Mouse (Mus musculus) stomach, embryonic 14.5 days (tissue): ENCODE measurements around the gene Hspa1b. TPM values are rescaled to one million over a fixed set of nuclear protein-coding genes. Genes with fewer than 3 reads are reported as not detected.
"Not testable (repeated sequence)": the region's sequence is repeated elsewhere in the genome, so short reads cannot be mapped to it uniquely, and the experiment has no call there.

Experiments used
- ATAC-seq: fragments of 200-750 bp; cut with Nextera tagmentation; 2 replicates; pipeline ENCODE4 v1.8.0; 2017; ENCODE audit warnings: low read depth, moderate TSS enrichment; ENCODE audit not compliant: insufficient number of reproducible peaks, insufficient read depth, low FRiP score
- H3K27ac ChIP-seq: fragments of 300-500 bp; sonication (generic); 2 replicates; pipeline ENCODE4 v1.5.1; 2014; ENCODE audit warnings: mild to moderate bottlenecking, low read length, moderate library complexity, mixed read lengths
- H3K27me3 ChIP-seq: fragments of 300-500 bp; sonication (generic); 2 replicates; pipeline ENCODE4 v1.6.1; 2014; ENCODE audit warnings: low read length, control low read depth, mixed read lengths; ENCODE audit not compliant: control insufficient read depth, insufficient read depth
- H3K36me3 ChIP-seq: fragments of 300-500 bp; sonication (generic); 2 replicates; pipeline ENCODE4 v1.6.1; 2014; ENCODE audit warnings: mild to moderate bottlenecking, control low read depth, low read length, moderate library complexity, mixed read lengths; ENCODE audit not compliant: control insufficient read depth, insufficient read depth
- H3K4me1 ChIP-seq: fragments of 300-500 bp; sonication (generic); 2 replicates; pipeline ENCODE4 v1.6.1; 2014; ENCODE audit warnings: low read length, control low read depth, mixed read lengths; ENCODE audit not compliant: control insufficient read depth, insufficient read depth
- H3K4me2 ChIP-seq: fragments of 300-500 bp; sonication (generic); replicated peaks from 2 replicates; pipeline ENCODE4 v1.6.1; 2014; ENCODE audit warnings: low read depth, low read length, control low read depth
- H3K4me3 ChIP-seq: fragments of 300-500 bp; sonication (generic); 2 replicates; pipeline ENCODE4 v1.5.1; 2014; ENCODE audit warnings: low read depth, low read length, control low read depth
- H3K9ac ChIP-seq: fragments of 300-500 bp; sonication (generic); replicated peaks from 2 replicates; pipeline ENCODE4 v1.6.1; 2014; ENCODE audit warnings: low read depth, mild to moderate bottlenecking, control low read depth, low read length, moderate library complexity, mixed read lengths
- H3K9me3 ChIP-seq: fragments of 300-500 bp; sonication (generic); 2 replicates; pipeline ENCODE4 v1.6.1; 2016; ENCODE audit warnings: low read depth, low read length, control low read depth; ENCODE audit not compliant: control insufficient read depth
- WGBS: fragments of 180-500 bp; shearing (Covaris S2); extraction: QIAGEN DNeasy Blood & Tissue Kit; methylation state at CpG from one replicate; pipeline ENCODE4 v1.1.7; 2014; 5-methylcytosine and 5-hydroxymethylcytosine counted together
- polyA plus RNA-seq: library from polyadenylated mRNA; unstranded; fragments of >200 nt; fragmentation: Nextera tagmentation; extraction: Ambion mirVana; gene quantifications from 2 replicates; pipeline ENCODE4 v1.2.1, GENCODE M21; 2014

Hspa1b gene
- polyA plus RNA-seq, 1 experiment from 2014 or later = 0.54 TPM

DNA sequence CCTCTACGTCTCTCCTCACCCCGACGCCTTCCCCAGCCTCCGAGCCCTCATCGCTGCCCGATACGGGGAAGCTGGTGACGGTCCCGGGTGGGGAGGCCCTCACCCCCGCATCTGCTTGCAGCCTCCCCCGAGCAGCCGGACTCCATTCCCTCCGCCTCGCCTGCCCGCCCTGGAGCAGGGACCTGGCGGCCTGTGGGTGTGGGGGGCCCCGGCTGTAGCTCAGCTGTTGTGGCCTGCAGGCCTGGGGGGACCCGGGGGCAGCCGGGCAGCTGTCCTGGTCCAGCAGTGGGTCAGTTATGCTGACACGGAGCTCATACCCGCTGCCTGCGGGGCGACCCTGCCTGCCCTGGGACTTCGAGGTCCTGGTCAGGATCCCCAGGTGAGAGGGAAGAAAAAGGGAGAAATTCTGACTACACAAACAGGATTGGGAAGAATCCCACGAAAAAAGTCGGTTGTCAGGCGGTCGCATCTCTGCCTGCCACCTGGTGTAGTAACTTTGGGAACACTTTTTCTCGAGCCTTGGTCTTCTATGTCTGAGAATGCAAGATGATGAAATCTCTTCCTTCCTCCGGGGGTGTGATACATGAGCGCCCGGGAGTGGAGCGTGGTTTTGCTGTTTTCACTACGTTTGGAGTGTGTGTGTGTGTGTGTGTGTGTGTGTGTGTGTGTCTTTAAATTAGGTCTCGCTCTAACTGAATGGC lies 42.6 kb upstream of the Hspa1b start:
- peak overlapping the region; percentile 93 for H3K9ac ChIP-seq
- 1% methylated on average over 35 of the region's 35 CpGs for WGBS
- H3K9me3 ChIP-seq = no peaks in the 10 kb centered on the region
- H3K4me1 ChIP-seq = peaks cover 22% of the 10 kb centered on the region
- H3K4me2 ChIP-seq = peak overlapping the region; percentile 97
- peak; percentile 3; the same call in 1 of the 2 replicates for ATAC-seq
- peak overlapping the region; percentile 91 for H3K4me3 ChIP-seq
- peak overlapping the region; percentile 98 for H3K27ac ChIP-seq
- H3K27me3 ChIP-seq = no peaks in the 10 kb centered on the region
- peaks cover 36% of the 10 kb centered on the region for H3K36me3 ChIP-seq

DNA sequence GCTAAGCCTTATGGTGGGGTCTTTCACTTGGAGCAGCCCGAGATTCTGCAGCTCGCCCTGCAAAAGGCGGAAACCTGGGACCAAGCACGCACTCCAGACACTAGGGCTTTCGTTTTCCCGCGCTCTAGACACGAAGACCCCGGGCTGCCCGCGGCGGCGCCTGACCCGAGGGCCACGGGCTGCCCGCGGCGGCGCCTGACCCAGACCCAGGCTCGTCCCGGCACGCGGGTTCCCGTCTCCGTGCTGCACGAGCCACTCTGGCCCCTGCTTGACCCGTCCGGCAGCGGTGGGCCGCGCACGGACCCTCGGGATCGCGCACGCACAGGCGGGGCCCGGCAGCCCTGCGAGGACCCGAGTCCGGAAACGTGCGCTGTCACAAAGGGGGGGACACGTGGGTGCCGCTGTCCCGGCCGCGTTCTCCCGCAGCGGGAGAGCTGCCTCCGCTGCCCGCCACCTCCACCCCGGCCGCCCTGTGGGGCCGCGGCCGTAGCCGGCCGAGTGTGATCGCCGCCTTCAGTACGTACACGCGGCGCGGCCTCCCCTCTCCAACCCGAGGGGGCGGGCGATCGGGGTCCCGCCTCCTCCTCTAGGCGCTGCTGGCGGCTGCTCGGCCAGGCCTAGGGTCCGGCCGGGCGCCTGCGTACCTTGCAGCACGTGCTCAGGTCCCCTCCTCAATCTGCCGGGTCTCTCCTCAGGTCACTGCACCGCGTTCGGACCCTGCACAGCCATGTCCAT lies 41.8 kb upstream of the Hspa1b start, which contains the start of gene Vars:
TSS of gene Vars (plus strand) at position 271 of the 735 bp plus-strand sequence.
- Histone ChIP-seq H3K27me3 (no peaks in the 10 kb centered on the region), H3K4me3 (peak within 1 kb of the TSS; percentile 91), H3K4me1 (peaks cover 22% of the 10 kb centered on the region), H3K36me3 (peaks cover 33% of the 10 kb centered on the region), H3K27ac (peak within 1 kb of the TSS; percentile 98), H3K4me2 (peak within 1 kb of the TSS; percentile 97), H3K9ac (peak within 1 kb of the TSS; percentile 93), H3K9me3 (no peaks in the 10 kb centered on the region)
- under 1% methylated on average over 83 of the region's 83 CpGs for WGBS
- peak; percentile 91 for ATAC-seq

- H3K27me3 ChIP-seq, ATAC-seq, H3K9me3 ChIP-seq: not testable (repeated sequence)
- Histone ChIP-seq H3K36me3 (peaks cover 25% of the 10 kb centered on the region), H3K4me2 (peak overlapping the region; percentile 97), H3K27ac (peak overlapping the region; percentile 98), H3K9ac (peak overlapping the region; percentile 93), H3K4me1 (peaks cover 22% of the 10 kb centered on the region), H3K4me3 (peak overlapping the region; percentile 91)
- 15% methylated on average over 29 of the region's 32 CpGs for WGBS
Observed at GRCm38 (mm10) chr17:34999871-35000716, 41.1 kb upstream of the Hspa1b start.

- no peak for ATAC-seq
- no peaks in the 10 kb centered on the region for H3K27me3 ChIP-seq
- H3K4me3 ChIP-seq = peak overlapping the region; percentile 28; the same call in 1 of the 2 replicates
- H3K9me3 ChIP-seq = no peaks in the 10 kb centered on the region
- WGBS = 92% methylated on average over 15 of the region's 15 CpGs
- peak overlapping the region; percentile 44; the same call in 1 of the 2 replicates for H3K4me2 ChIP-seq
- H3K36me3 ChIP-seq = peaks cover 14% of the 10 kb centered on the region; the same call in 1 of the 2 replicates
- H3K27ac ChIP-seq = no peak overlapping the region
- peaks cover 22% of the 10 kb centered on the region for H3K4me1 ChIP-seq
- H3K9ac ChIP-seq = no peak overlapping the region
Observed at GRCm38 (mm10) chr17:34998526-34999430, 39.7 kb upstream of the Hspa1b start.

- no peak overlapping the region for H3K4me2 ChIP-seq
- no peaks in the 10 kb centered on the region for H3K9me3 ChIP-seq
- no peak overlapping the region for H3K4me3 ChIP-seq
- 80% methylated on average over 5 of the region's 5 CpGs for WGBS
- H3K27me3 ChIP-seq = no peaks in the 10 kb centered on the region
- no peak overlapping the region for H3K9ac ChIP-seq
- H3K27ac ChIP-seq = no peak overlapping the region
- peaks cover 14% of the 10 kb centered on the region; the same call in 1 of the 2 replicates for H3K36me3 ChIP-seq
- H3K4me1 ChIP-seq = peaks cover 7% of the 10 kb centered on the region; the same call in 1 of the 2 replicates
- ATAC-seq = no peak
Observed at GRCm38 (mm10) chr17:34997142-34997483, 38.1 kb upstream of the Hspa1b start.

DNA sequence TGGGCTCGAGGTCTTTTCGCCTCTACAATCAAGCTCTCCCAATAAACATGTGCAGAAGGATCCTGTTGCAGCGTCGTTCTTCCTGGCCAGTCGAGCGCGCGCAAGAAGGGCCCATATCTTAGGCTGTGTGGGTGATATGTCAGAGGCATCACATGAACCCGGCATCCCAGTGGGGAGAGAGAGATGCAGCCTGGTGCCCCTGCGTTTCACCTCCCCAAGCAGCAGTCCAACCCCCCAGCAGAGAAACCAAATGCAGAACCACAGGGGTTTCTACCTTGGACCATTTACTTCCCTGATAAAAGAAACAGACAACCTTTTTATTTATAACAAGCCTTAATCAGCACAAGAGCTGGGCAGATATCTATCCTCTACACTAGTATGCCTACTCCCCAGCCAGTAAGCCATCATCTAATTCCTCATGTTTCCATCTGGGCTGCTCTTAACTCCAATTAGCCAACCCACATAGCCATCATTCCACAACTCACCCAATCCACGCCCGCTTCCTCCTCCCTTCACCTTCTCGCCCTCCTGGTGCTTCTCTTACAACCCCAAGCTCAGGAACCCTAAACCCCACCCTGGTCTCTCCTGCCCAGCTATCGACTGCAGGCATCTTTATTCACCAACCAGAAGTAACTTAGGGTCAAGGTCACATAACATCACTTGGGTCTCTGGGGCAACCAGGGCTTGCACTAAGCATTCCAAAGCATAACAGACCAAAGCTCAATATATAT lies 37.5 kb upstream of the Hspa1b start:
- no peak for ATAC-seq
- no peak overlapping the region for H3K4me2 ChIP-seq
- no peak overlapping the region for H3K4me3 ChIP-seq
- 88% methylated on average over 12 of the region's 14 CpGs for WGBS
- H3K27me3 ChIP-seq = no peaks in the 10 kb centered on the region
- H3K27ac ChIP-seq = no peak overlapping the region
- H3K36me3 ChIP-seq = peaks cover 14% of the 10 kb centered on the region; the same call in 1 of the 2 replicates
- no peak overlapping the region for H3K9ac ChIP-seq
- H3K4me1 ChIP-seq = peaks cover 7% of the 10 kb centered on the region; the same call in 1 of the 2 replicates
- no peaks in the 10 kb centered on the region for H3K9me3 ChIP-seq

- not testable (repeated sequence) for H3K9ac ChIP-seq, H3K27ac ChIP-seq, H3K4me3 ChIP-seq, H3K4me1 ChIP-seq, H3K9me3 ChIP-seq, H3K27me3 ChIP-seq, ATAC-seq, H3K4me2 ChIP-seq
- peaks cover 14% of the 10 kb centered on the region for H3K36me3 ChIP-seq
- 92% methylated on average over 4 of the region's 4 CpGs for WGBS
Observed at GRCm38 (mm10) chr17:34995927-34996326, 36.9 kb upstream of the Hspa1b start.
